Mouse (Mus musculus): Measurements from ENCODE around the gene Lyrm1.
A peak's percentile ranks its signal among the peaks of the same experiment; 100 is the strongest.

Lyrm1 gene

GRCm38 (mm10) chr7:119895639-119896512 lies at the start of gene Lyrm1, which contains the start of gene Dcun1d3:
Gene Lyrm1, plus strand, starts transcription at chr7:119895861.
Gene Dcun1d3, minus strand, starts transcription at chr7:119896298.
- peak; percentile 99 for DNase-seq

- peak; percentile 35 to 42 for DNase-seq
Observed at GRCm38 (mm10) chr7:119847396-119847795, 48.3 kb upstream of the Lyrm1 start.

GRCm38 (mm10) chr7:119849096-119849495 lies 46.6 kb upstream of the Lyrm1 start:
- DNase-seq: peak; percentile 73 to 89

GRCm38 (mm10) chr7:119850737-119851136 lies 44.9 kb upstream of the Lyrm1 start:
- peak; percentile 69 to 87 for DNase-seq

- no peak for DNase-seq
Observed at GRCm38 (mm10) chr7:119852494-119852893, 43.2 kb upstream of the Lyrm1 start.

GRCm38 (mm10) chr7:119853186-119853585 lies 42.5 kb upstream of the Lyrm1 start:
- DNase-seq: peak in 1 of 2 experiments; percentile 58

- no peak for DNase-seq
Observed at GRCm38 (mm10) chr7:119854362-119854761, 41.3 kb upstream of the Lyrm1 start.

- DNase-seq: peak in 1 of 2 experiments; percentile 40
Observed at GRCm38 (mm10) chr7:119855031-119855430, 40.6 kb upstream of the Lyrm1 start.

GRCm38 (mm10) chr7:119859476-119859875 lies 36.2 kb upstream of the Lyrm1 start:
- peak in 1 of 2 experiments; percentile 51 for DNase-seq

GRCm38 (mm10) chr7:119860116-119860515 lies 35.5 kb upstream of the Lyrm1 start:
- DNase-seq: no peak

- no peak for DNase-seq
Observed at GRCm38 (mm10) chr7:119860554-119860953, 35.1 kb upstream of the Lyrm1 start.

- peak in 1 of 2 experiments; percentile 57 for DNase-seq
Observed at GRCm38 (mm10) chr7:119860971-119861334, 34.7 kb upstream of the Lyrm1 start.

GRCm38 (mm10) chr7:119861335-119862091 lies 34.1 kb upstream of the Lyrm1 start:
- DNase-seq: peak; percentile 76 to 78

GRCm38 (mm10) chr7:119862167-119862566 lies 33.5 kb upstream of the Lyrm1 start:
- no peak for DNase-seq

- DNase-seq: no peak
Observed at GRCm38 (mm10) chr7:119864500-119864899, 31.2 kb upstream of the Lyrm1 start.

GRCm38 (mm10) chr7:119866136-119866535 lies 29.5 kb upstream of the Lyrm1 start:
- DNase-seq: no peak

- DNase-seq: no peak
Observed at GRCm38 (mm10) chr7:119872204-119872603, 23.5 kb upstream of the Lyrm1 start.

GRCm38 (mm10) chr7:119873050-119873449 lies 22.6 kb upstream of the Lyrm1 start:
- no peak for DNase-seq

GRCm38 (mm10) chr7:119875776-119876440 lies 19.8 kb upstream of the Lyrm1 start:
- DNase-seq: peak; percentile 82 to 87

- no peak for DNase-seq
Observed at GRCm38 (mm10) chr7:119879171-119879570, 16.5 kb upstream of the Lyrm1 start.

GRCm38 (mm10) chr7:119880345-119880744 lies 15.3 kb upstream of the Lyrm1 start:
- peak; percentile 48 to 79 for DNase-seq

- DNase-seq: no peak
Observed at GRCm38 (mm10) chr7:119881229-119881628, 14.4 kb upstream of the Lyrm1 start.

- no peak for DNase-seq
Observed at GRCm38 (mm10) chr7:119887887-119888286, 7.8 kb upstream of the Lyrm1 start.

All from kidney, postnatal 36 days (tissue).